Mouse (Mus musculus) retina, postnatal 1 day (tissue): Measurements from ENCODE around the gene Phldb2.

Source experiments
- DNase-seq: peaks from one replicate; pipeline ENCODE4 v3.0.0-alpha.2; 2012

Gene Phldb2

DNA sequence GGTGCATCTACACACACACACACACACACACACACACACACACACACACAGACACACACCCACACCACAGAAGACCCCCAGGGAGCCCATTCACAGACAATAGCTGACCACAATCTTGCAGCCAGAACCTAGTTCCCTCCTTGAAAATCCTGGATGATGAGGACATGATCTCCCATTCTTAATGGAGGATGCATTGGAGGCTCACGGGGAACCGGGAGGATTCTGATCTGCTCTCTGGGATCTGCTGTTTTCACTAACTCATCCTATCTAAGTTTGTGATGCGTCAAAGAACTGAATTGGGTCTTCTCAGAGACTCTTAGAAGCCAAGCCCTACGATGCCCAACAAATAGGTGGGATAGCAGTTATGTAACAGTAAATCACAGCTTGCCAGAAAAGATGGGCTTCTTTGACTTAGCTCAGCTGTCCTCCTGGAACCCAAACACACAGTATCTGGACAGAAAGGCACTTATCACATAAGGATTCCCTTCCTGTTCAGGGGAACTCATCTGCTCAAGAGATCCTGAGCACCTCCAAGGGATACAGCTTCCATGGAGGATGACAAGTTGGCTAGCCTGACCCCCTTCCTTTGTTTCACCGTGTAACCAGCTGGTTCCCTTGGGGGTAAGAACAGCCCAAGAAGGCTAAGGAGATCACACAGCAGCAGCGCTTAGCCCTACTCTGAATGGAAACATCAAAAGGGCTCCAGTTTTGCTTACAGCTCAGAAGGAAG is 230.1 kb downstream of the Phldb2 start:
- DNase-seq: peak; percentile 61

- DNase-seq: peak; percentile 52
Observed at GRCm38 (mm10) chr16:45722460-45722951, 230.9 kb downstream of the Phldb2 start.

DNA sequence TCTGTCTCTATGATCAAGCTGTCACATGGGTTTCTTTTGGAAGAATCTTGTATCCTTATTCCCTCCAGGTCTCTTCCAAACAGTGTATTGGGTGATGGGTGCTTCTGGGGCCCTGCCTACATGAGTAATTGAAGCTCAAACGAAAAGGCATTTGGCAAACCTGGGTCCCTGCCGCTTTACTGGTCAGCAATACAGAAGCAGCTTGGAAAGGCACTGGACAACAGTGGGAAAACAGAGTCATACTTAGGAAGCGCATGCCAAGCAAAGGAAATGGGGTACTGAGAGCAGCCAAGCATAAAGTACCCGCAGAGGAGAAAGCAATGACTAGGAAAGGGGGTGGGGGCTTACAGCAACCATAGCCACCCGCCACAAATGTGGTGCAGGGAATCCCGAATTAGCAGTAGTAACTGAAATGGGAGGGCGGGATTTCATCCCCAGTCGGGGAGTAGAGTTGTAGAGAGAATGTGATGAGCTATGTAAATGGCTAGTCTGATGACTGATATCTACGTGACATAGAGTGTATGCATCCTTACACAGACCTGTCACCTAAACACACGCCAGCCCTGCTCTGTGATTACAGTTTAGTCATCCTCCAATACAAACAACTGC is 233.3 kb downstream of the Phldb2 start:
- DNase-seq: no peak

DNA sequence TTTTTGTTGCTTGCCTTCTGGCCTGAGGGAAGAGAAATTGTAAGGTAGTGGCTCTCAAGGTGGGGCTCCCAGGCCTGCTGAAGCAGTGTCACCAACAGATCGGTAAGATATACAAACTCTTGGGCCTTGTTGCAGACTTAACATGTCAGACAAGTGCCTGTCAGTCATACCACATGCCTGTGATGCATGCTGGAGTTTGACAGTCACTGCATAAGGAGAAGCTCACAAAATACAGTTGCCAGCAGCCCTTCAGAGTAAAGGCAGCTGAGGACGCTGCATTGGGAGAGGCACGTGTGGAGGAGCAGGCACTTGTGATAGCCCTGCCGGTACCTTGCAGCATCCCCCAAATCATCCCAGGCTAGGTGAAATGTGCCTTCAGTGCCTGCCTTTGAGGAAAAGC is 235.1 kb downstream of the Phldb2 start:
- no peak for DNase-seq

GRCm38 (mm10) chr16:45714489-45715150 is 238.8 kb downstream of the Phldb2 start:
- DNase-seq: no peak

DNA sequence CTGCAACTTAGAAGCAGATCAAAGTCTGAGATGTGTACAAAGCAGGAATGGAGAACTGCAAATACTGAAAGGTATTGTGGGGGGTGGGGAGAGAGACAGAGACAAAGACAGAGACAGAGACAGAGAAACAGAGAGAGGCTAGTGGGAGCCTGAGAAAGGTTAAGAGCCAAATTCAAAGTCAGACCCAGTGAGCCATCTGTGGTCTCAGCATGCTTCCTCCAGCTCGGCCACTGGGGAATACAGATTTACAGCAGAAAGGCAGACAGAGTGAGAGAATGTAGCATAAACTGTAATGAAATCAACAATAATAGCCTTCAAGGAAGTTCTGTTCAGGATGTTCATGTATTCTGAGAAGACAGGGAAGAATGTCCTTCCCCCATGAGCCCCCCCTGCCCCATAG is 239.5 kb downstream of the Phldb2 start:
- DNase-seq: no peak

DNA sequence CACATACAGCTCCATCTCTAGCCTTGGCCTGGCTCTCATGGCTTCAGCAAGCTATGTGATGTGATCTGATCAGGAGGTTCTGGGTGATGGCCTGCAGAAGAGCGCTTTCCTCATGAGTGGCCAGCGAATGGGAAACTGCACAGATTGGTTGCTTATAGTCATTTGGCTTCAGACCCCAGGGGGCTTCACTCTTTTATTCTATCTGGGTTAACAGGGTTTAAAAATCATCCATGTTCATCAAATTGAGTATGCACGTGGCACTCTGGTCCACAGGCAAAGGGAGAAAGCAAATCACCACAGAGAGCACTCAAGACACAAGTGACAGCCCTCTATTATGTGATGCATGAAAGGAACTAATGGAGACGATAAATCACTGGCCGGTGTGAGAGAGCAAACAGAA is 240.1 kb downstream of the Phldb2 start:
- DNase-seq: peak; percentile 60

- DNase-seq: peak; percentile 36
Observed at GRCm38 (mm10) chr16:45711263-45711662, 242.1 kb downstream of the Phldb2 start.

DNA sequence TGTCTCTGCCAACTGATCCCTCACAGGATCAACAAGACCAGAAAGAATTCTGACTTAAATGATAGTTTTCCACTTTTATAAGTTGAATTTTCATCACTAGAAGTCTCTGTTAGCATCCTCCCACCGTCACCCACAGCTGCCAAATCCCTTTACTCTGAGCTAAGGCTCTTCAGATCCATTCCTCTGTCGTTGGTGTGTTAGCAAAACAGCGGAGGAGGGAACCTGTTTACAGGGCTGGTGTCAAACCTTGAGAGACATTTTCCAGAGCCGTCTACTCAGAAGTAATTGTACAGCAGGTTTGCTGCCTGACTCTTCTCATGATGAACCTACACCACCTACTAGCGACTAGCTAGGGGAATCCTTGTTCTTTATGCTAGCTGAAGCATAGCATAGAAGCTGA is 254.1 kb downstream of the Phldb2 start:
- DNase-seq: no peak

- no peak for DNase-seq
Observed at GRCm38 (mm10) chr16:45697996-45698395, 255.4 kb downstream of the Phldb2 start.
